Mouse (Mus musculus) CD4-positive, CD25-positive, alpha-beta regulatory T cell, adult 4 months (primary cell): Measurements from ENCODE around the gene Gm14459. TPM values are rescaled to one million over a fixed set of nuclear protein-coding genes. Genes with fewer than 3 reads are reported as not detected.
"Not testable (repeated sequence)": the region's sequence is repeated elsewhere in the genome, so short reads cannot be mapped to it uniquely, and the experiment has no call there.

ENCODE experiments used
- ATAC-seq: one replicate; pipeline ENCODE4 v1.8.0; 2017
- polyA plus RNA-seq, 2 experiments: library from polyadenylated mRNA; unstranded; fragments of 100-300 nt; shearing (Covaris generic); gene quantifications; one replicate each; pipeline ENCODE4 v1.2.1; 2017

Gm14459 gene
- not detected for polyA plus RNA-seq

DNA sequence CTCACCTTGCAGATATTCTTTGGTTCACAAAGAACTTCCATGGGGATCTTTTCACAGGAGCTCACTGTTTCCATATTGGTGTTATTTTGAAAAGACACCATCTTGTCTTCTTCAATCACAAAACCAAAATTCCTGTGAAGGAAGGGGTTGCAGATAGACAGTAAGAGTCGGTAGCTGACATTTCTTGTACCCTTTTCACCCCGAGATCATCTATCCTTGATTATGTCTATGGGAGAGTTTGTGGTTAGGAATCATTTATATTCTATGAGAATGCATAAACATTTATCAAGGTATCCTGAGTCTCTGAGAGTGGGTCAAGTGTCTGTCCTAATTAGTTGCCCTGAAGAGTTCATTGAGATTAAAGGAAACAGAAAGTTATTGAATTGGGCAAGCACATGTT lies at the start of gene Gm14459:
Gm14459 (minus strand) TSS at position 101 of the 400 bp plus-strand sequence.
- no peak for ATAC-seq

DNA sequence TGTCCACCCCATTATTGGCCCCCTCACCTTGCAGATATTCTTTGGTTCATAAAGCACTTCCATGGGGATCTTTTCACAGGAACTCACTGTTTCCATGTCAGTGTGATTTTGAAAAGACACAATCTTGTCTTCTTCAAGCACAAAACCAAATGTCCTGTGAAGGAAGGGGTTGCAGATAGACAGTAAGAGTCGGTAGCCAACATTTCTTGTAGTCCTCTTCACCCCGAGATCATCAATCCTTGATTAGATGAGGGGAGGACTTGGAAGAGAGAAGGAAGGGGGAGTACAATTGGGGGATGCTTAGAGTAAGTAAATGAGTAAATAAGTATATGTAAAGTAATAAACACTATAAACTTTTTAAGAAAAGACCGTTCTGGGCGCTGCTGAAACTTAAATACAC lies 23.4 kb upstream of the Gm14459 start, which contains the start of gene Ssxb6:
Ssxb6 (minus strand) TSS at position 101 of the 400 bp plus-strand sequence.
- ATAC-seq, result not testable (repeated sequence)

Other genes starting within 250 kb of the Gm14459 start
- gene Ssxb10, start 197.5 kb downstream of the Gm14459 start, polyA plus RNA-seq, result not detected
- not detected for gene Ssxb9, start 158.0 kb downstream of the Gm14459 start, polyA plus RNA-seq
- not detected for gene Ssxb1, start 111.6 kb downstream of the Gm14459 start, polyA plus RNA-seq
- not detected for gene Ssxb2, start 63.2 kb downstream of the Gm14459 start, polyA plus RNA-seq
- not detected for gene Ssxb6, start 23.3 kb upstream of the Gm14459 start, polyA plus RNA-seq
- gene Ssxb3, start 66.9 kb upstream of the Gm14459 start, polyA plus RNA-seq, result not detected
- not detected for gene Ssxb8, start 165.9 kb upstream of the Gm14459 start, polyA plus RNA-seq
- not detected for gene Ssx9, start 223.5 kb upstream of the Gm14459 start, polyA plus RNA-seq